Mouse (Mus musculus) CH12.LX (cell line): Measurements from ENCODE around the gene Rims3. TPM values are rescaled to one million over a fixed set of nuclear protein-coding genes. Genes with fewer than 3 reads are reported as not detected.

Experiments used
- DNase-seq: peaks from one replicate; pipeline ENCODE4 v3.0.0-alpha.2; 2013; ENCODE audit errors: extremely low read depth
- H3K27ac ChIP-seq: 2 replicates; pipeline ENCODE4 v1.5.1; 2012; ENCODE audit warnings: low read depth, mild to moderate bottlenecking, control low read depth, moderate library complexity; ENCODE audit not compliant: insufficient read depth
- H3K27me3 ChIP-seq: replicated peaks from 2 replicates; pipeline ENCODE3; 2012; ENCODE audit warnings: inconsistent platforms
- H3K36me3 ChIP-seq, 2 experiments: replicated peaks in 1 of 2; 2 replicates each; pipeline versions ENCODE3 to v1.6.1; 2012; ENCODE audit warnings: inconsistent platforms in 1 of 2, low read length in 1 of 2, mild to moderate bottlenecking in 1 of 2, mixed read lengths in 1 of 2, moderate library complexity in 1 of 2; ENCODE audit not compliant: control insufficient read depth in 1 of 2, insufficient read depth in 1 of 2
- H3K4me1 ChIP-seq, 2 experiments: 2 replicates each; pipeline ENCODE4 v1.6.1; 2012; ENCODE audit warnings: inconsistent platforms in 1 of 2, moderate library complexity in 1 of 2; ENCODE audit not compliant: insufficient read depth in 2 of 2, control insufficient read depth in 1 of 2
- H3K4me2 ChIP-seq: 2 replicates; pipeline ENCODE4 v1.6.1; 2012; ENCODE audit warnings: low read depth, mild to moderate bottlenecking, control low read depth; ENCODE audit not compliant: poor library complexity, insufficient read depth, severe bottlenecking
- H3K4me3 ChIP-seq, 3 experiments: fragments of 150-350 bp in 1 of 3; sonication (generic) in 1 of 3; replicated peaks in 1 of 3; 2 replicates each; pipeline versions ENCODE3 to v1.5.1; 2011 to 2012; ENCODE audit warnings: low read depth in 2 of 3, low read length in 2 of 3, mild to moderate bottlenecking in 2 of 3, moderate library complexity in 2 of 3, control low read depth in 1 of 3, improper control_type of control experiment in 1 of 3, inconsistent platforms in 1 of 3, mixed read lengths in 1 of 3; ENCODE audit not compliant: poor library complexity in 1 of 3
- H3K79me2 ChIP-seq: replicated peaks from 2 replicates; pipeline ENCODE4 v1.6.1; 2012; ENCODE audit warnings: mild to moderate bottlenecking, moderate library complexity; ENCODE audit not compliant: control insufficient read depth, poor library complexity, insufficient read depth, severe bottlenecking; ENCODE audit errors: extremely low read depth
- H3K9ac ChIP-seq: 2 replicates; pipeline ENCODE4 v1.6.1; 2012; ENCODE audit warnings: low read depth, mild to moderate bottlenecking, control low read depth, moderate library complexity; ENCODE audit not compliant: insufficient read depth
- H3K9me3 ChIP-seq: replicated peaks from 2 replicates; pipeline ENCODE3; 2012; ENCODE audit warnings: low read length, inconsistent platforms, mixed read lengths
- BHLHE40 ChIP-seq: IDR thresholded peaks from 2 replicates; pipeline ENCODE4 v1.6.1; 2011; ENCODE audit warnings: mild to moderate bottlenecking, low read depth, low read length, improper control_type of control experiment
- CHD1 ChIP-seq: IDR thresholded peaks from 2 replicates; pipeline ENCODE4 v1.6.1; 2012; ENCODE audit warnings: low read depth, low read length, improper control_type of control experiment, inconsistent platforms
- CHD2 ChIP-seq: IDR thresholded peaks from 2 replicates; pipeline ENCODE4 v1.6.1; 2011; ENCODE audit warnings: low read length, improper control_type of control experiment
- CTCF ChIP-seq, 2 experiments: IDR thresholded peaks in 1 of 2; conservative IDR thresholded peaks in 1 of 2; 2 replicates each; pipeline ENCODE4 v1.5.1; 2011 to 2012; ENCODE audit warnings: low read depth in 2 of 2, low read length in 2 of 2, improper control_type of control experiment in 1 of 2, inconsistent platforms in 1 of 2, mild to moderate bottlenecking in 1 of 2, moderate library complexity in 1 of 2
- E2F4 ChIP-seq: IDR thresholded peaks from 2 replicates; pipeline ENCODE4 v1.6.1; 2011; ENCODE audit warnings: low read depth, low read length, improper control_type of control experiment; ENCODE audit not compliant: insufficient replicate concordance
- ELF1 ChIP-seq: IDR thresholded peaks from 2 replicates; pipeline ENCODE4 v1.6.1; 2014; ENCODE audit warnings: low read depth, mild to moderate bottlenecking, inconsistent platforms, low read length, improper control_type of control experiment
- EP300 ChIP-seq: IDR thresholded peaks from 2 replicates; pipeline ENCODE4 v1.6.1; 2011; ENCODE audit warnings: low read length, improper control_type of control experiment
- GABPA ChIP-seq: IDR thresholded peaks from 2 replicates; pipeline ENCODE4 v1.6.1; 2012; ENCODE audit warnings: low read depth, low read length, improper control_type of control experiment, inconsistent platforms; ENCODE audit not compliant: insufficient replicate concordance
- HCFC1 ChIP-seq: IDR thresholded peaks from 2 replicates; pipeline ENCODE4 v1.6.1; 2012; ENCODE audit warnings: low read depth, mild to moderate bottlenecking, inconsistent platforms, low read length, improper control_type of control experiment
- IRF4 ChIP-seq: IDR thresholded peaks from 2 replicates; pipeline ENCODE4 v1.6.1; 2014; ENCODE audit warnings: low read depth, mild to moderate bottlenecking, inconsistent platforms, low read length, improper control_type of control experiment
- JUN ChIP-seq: IDR thresholded peaks from 2 replicates; pipeline ENCODE4 v1.6.1; 2011; ENCODE audit warnings: low read depth, mild to moderate bottlenecking, low read length, improper control_type of control experiment, moderate library complexity; ENCODE audit not compliant: insufficient read depth
- JUND ChIP-seq: conservative IDR thresholded peaks from 2 replicates; pipeline ENCODE4 v1.6.1; 2011; ENCODE audit warnings: low read depth, low read length, improper control_type of control experiment
- MAX ChIP-seq: IDR thresholded peaks from 2 replicates; pipeline ENCODE4 v1.6.1; 2011; ENCODE audit warnings: low read length, improper control_type of control experiment
- MAZ ChIP-seq: IDR thresholded peaks from 2 replicates; pipeline ENCODE4 v1.6.1; 2012; ENCODE audit warnings: low read depth, mild to moderate bottlenecking, inconsistent platforms, low read length, improper control_type of control experiment, moderate library complexity
- MEF2A ChIP-seq: IDR thresholded peaks from 2 replicates; pipeline ENCODE4 v1.6.1; 2014; ENCODE audit warnings: low read depth, mild to moderate bottlenecking, inconsistent platforms, low read length, improper control_type of control experiment, borderline replicate concordance
- MXI1 ChIP-seq: IDR thresholded peaks from 2 replicates; pipeline ENCODE4 v1.6.1; 2011; ENCODE audit warnings: mild to moderate bottlenecking, low read depth, low read length, improper control_type of control experiment
- MYC ChIP-seq: IDR thresholded peaks from 2 replicates; pipeline ENCODE4 v1.6.1; 2011; ENCODE audit warnings: low read depth, mild to moderate bottlenecking, improper control_type of control experiment, low read length
- NELFE ChIP-seq: IDR thresholded peaks from 2 replicates; pipeline ENCODE4 v1.6.1; 2011; ENCODE audit warnings: low read depth, low read length, improper control_type of control experiment
- NRF1 ChIP-seq: IDR thresholded peaks from 2 replicates; pipeline ENCODE4 v1.6.1; 2014; ENCODE audit warnings: low read depth, mild to moderate bottlenecking, inconsistent platforms, low read length, improper control_type of control experiment, moderate library complexity
- PAX5 ChIP-seq: IDR thresholded peaks from 2 replicates; pipeline ENCODE4 v1.6.1; 2012; ENCODE audit warnings: low read length, inconsistent platforms, mixed read lengths
- POLR2A ChIP-seq: IDR thresholded peaks from 2 replicates; pipeline ENCODE4 v1.6.1; 2011; ENCODE audit warnings: low read depth, mild to moderate bottlenecking, improper control_type of control experiment, low read length
- POLR2AphosphoS2 ChIP-seq: IDR thresholded peaks from 2 replicates; pipeline ENCODE4 v1.6.1; 2011; ENCODE audit warnings: low read depth, low read length, improper control_type of control experiment
- RAD21 ChIP-seq: IDR thresholded peaks from 2 replicates; pipeline ENCODE4 v1.6.1; 2011; ENCODE audit warnings: low read depth, mild to moderate bottlenecking, low read length, improper control_type of control experiment, moderate library complexity
- RCOR1 ChIP-seq: conservative IDR thresholded peaks from 2 replicates; pipeline ENCODE4 v1.6.1; 2012; ENCODE audit warnings: low read depth, mild to moderate bottlenecking, inconsistent platforms, low read length, improper control_type of control experiment
- SIN3A ChIP-seq: IDR thresholded peaks from 2 replicates; pipeline ENCODE4 v1.6.1; 2012; ENCODE audit warnings: low read length, improper control_type of control experiment, inconsistent platforms
- SMC3 ChIP-seq: IDR thresholded peaks from 2 replicates; pipeline ENCODE4 v1.6.1; 2011; ENCODE audit warnings: low read depth, low read length, improper control_type of control experiment
- TBP ChIP-seq: conservative IDR thresholded peaks from 2 replicates; pipeline ENCODE4 v1.6.1; 2011; ENCODE audit warnings: low read depth, low read length, improper control_type of control experiment
- TCF12 ChIP-seq: IDR thresholded peaks from 2 replicates; pipeline ENCODE4 v1.6.1; 2014; ENCODE audit warnings: low read depth, mild to moderate bottlenecking, inconsistent platforms, low read length, improper control_type of control experiment
- UBTF ChIP-seq: IDR thresholded peaks from 2 replicates; pipeline ENCODE4 v1.6.1; 2012; ENCODE audit warnings: low read depth, mild to moderate bottlenecking, inconsistent platforms, low read length, improper control_type of control experiment, moderate library complexity
- USF1 ChIP-seq: IDR thresholded peaks from 2 replicates; pipeline ENCODE4 v1.6.1; 2014; ENCODE audit warnings: low read depth, mild to moderate bottlenecking, inconsistent platforms, low read length, improper control_type of control experiment
- USF2 ChIP-seq: conservative IDR thresholded peaks from 2 replicates; pipeline ENCODE4 v1.6.1; 2011; ENCODE audit warnings: low read depth, low read length, improper control_type of control experiment
- ZC3H11A ChIP-seq: IDR thresholded peaks from 2 replicates; pipeline ENCODE4 v1.6.1; 2012; ENCODE audit warnings: low read depth, mild to moderate bottlenecking, inconsistent platforms, low read length, improper control_type of control experiment
- ZKSCAN1 ChIP-seq: IDR thresholded peaks from 2 replicates; pipeline ENCODE4 v1.6.1; 2012; ENCODE audit warnings: low read depth, inconsistent platforms, low read length, improper control_type of control experiment, borderline replicate concordance
- ZMIZ1 ChIP-seq: IDR thresholded peaks from 2 replicates; pipeline ENCODE4 v1.6.1; 2012; ENCODE audit warnings: low read depth, mild to moderate bottlenecking, inconsistent platforms, low read length, improper control_type of control experiment
- dilution Hi-C: fragments of 300-500 bp; cut with MboI; formaldehyde crosslinking; loops from 2 replicates; pipeline ENCODE4 v1.14.3; 2020; ENCODE audit warnings: low sequenced_read_pairs; ENCODE audit not compliant: extremely low pct_unique_long_range_greater_than_20kb, extremely low pct_ligation_motif_present
- in situ Hi-C: fragments of 300-500 bp; cut with MboI; formaldehyde crosslinking; loops from 3 replicates; pipeline ENCODE4 v1.14.3; 2019; ENCODE audit warnings: low sequenced_read_pairs, low pct_ligation_motif_present, low pct_unique_long_range_greater_than_20kb, mixed read lengths
- polyA plus RNA-seq: library from polyadenylated mRNA; unstranded; fragments of >175 nt; gene quantifications from 2 replicates; pipeline ENCODE4 v1.2.1, GENCODE M21; 2012; ENCODE audit warnings: low read depth; ENCODE audit not compliant: insufficient read length
- total RNA-seq, 2 experiments: library from RNA; depleted of rRNA; stranded (reverse); fragments of 300-350 nt in 1 of 2; fragments of >200 nt in 1 of 2; gene quantifications; 2 replicates each; pipeline ENCODE4 v1.2.3; 2012 to 2014

The Rims3 gene
- total and polyA plus RNA-seq, 3 experiments = 0.05 to 0.17 (median 0.13) TPM

GRCm38 (mm10) chr4:120924554-120925299 lies 70.1 kb downstream of the Rims3 start, which contains the start of gene Exo5 (continued):
- no peak for TF ChIP-seq NRF1
- TF ChIP-seq USF1 = no peak
- TF ChIP-seq SMC3 = no peak

- peak overlapping the region; percentile 10 for H3K4me2 ChIP-seq
- peaks cover 6% of the 10 kb centered on the region for H3K79me2 ChIP-seq
- H3K4me3 ChIP-seq = peak overlapping the region; percentile 63 to 70 (median 70)
- peaks cover 4 to 24% of the 10 kb centered on the region in 2 experiments; a peak in 3 of 4 replicates for H3K4me1 ChIP-seq
- dilution Hi-C loops (no loop called here), in situ Hi-C loops (no loop called here)
- peak overlapping the region; percentile 69 for H3K9ac ChIP-seq
- H3K27me3 ChIP-seq = no peaks in the 10 kb centered on the region
- no peak overlapping the region for H3K27ac ChIP-seq
- no peak for TF ChIP-seq CHD1
- TF ChIP-seq RCOR1 = no peak
- no peak for TF ChIP-seq ELF1
- no peak for TF ChIP-seq MEF2A
- TF ChIP-seq UBTF = 0 out of 2 replicates have a peak, but pooled peaks have one; percentile 51
- TF ChIP-seq CHD2 = no peak
- no peak for TF ChIP-seq ZKSCAN1
- TF ChIP-seq MXI1 = peak; percentile 90
- TF ChIP-seq EP300 = no peak
- peak; percentile 82 for TF ChIP-seq MYC
- TF ChIP-seq NELFE = no peak
- no peak for TF ChIP-seq BHLHE40
- TF ChIP-seq RAD21 = peak; percentile 48
- peak in 1 of 2 experiments; percentile 71; a peak in 2 of 4 replicates for TF ChIP-seq CTCF (conservative IDR thresholded peaks at IDR 0.05 in 1 of 2, IDR thresholded peaks at IDR 0.05 in 1 of 2; ENCODE audit: low read depth in 2 of 2, low read length in 2 of 2)
- no peak for TF ChIP-seq ZC3H11A
- TF ChIP-seq POLR2A = no peak
- TF ChIP-seq USF1 = peak; percentile 79
- 0 out of 2 replicates have a peak, but pooled peaks have one; percentile 31 for TF ChIP-seq IRF4
- no peak for TF ChIP-seq GABPA
- TF ChIP-seq NRF1 = no peak
- no peak for TF ChIP-seq MAZ
- no peak for TF ChIP-seq HCFC1
- TF ChIP-seq SIN3A = peak; percentile 70; the same call in 1 of the 2 replicates
- no peak for TF ChIP-seq POLR2AphosphoS2
- TF ChIP-seq TBP = no peak
- no peak for TF ChIP-seq TCF12
- TF ChIP-seq USF2 = peak; percentile 67
- TF ChIP-seq E2F4 = no peak
- TF ChIP-seq SMC3 = peak; percentile 53
- no peak for TF ChIP-seq ZMIZ1
- no peak for TF ChIP-seq JUN
- TF ChIP-seq PAX5 = no peak
- peak; percentile 91 for TF ChIP-seq MAX
- no peak for TF ChIP-seq JUND
- H3K9me3 ChIP-seq = peaks cover 5% of the 10 kb centered on the region
- H3K36me3 ChIP-seq = peaks cover 14 to 18% of the 10 kb centered on the region in 2 experiments
- peak; percentile 74 for DNase-seq
These were observed 70.8 kb downstream of the Rims3 start for GRCm38 (mm10) chr4:120925386-120925785.
